Mouse (Mus musculus): ENCODE results near the gene Gm9573.

DNA sequence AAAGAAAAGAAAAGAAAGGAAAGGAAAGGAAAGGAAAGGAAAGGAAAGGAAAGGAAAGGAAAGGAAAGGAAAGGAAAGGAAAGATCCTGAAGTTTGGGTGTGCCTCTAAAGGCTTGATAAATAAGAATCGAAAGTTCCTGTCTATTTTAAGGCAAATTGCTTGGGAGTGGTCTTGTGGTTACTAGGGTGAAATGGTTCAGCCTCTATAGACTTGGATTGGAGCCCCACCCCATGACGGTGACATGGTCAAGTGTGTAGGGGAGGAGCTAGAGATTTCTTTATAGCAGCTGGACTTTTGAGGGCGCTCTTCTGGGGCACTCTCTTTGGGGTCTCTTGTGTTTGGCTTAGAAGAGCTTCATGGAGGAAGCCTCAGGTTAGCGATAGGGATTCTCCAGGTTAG lies 32.7 kb downstream of the Gm9573 start:
- no peak for TF ChIP-seq POLR2A (IDR thresholded peaks at IDR 0.05; ENCODE audit: control insufficient read depth, low read depth, low read length)
- TF ChIP-seq CTCF (IDR thresholded peaks at IDR 0.05; ENCODE audit: control insufficient read depth, insufficient read depth, insufficient replicate concordance, low read depth, low read length), result no peak
